ENCODE assay signal across 12 mouse cellular contexts in the genomic region with DNA sequence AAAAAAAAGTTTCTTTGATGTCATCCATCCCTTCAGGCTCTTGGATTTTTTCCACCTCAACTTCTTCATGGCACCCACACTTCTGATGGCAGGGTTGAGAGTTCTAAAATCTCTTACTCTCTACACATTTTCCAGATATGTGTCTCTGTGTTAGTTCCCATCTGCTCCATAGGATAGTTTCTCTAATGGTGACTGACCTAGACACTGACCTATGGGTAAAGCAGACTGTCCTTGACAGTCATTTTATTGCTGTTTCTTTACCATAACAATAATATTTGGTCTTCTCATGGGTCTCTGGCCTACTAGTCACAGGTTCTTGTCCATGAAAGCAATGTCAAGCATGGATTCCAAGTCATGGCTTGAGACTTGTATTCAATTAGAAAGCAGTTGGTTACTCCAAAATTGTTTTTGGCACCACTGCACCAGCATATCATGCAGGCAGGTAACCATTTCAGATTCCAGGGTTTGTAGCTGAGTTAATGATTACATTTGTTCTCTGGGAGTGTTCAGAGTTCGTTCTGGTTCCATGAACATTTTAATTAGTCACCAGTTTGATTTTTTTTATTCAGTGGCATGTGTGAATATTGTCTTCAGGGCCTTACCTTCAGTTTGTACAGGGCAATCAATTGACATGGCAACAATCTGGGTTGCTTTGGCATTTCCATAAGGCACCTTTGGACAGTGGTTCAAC.
"Had no signal": no experiment of that assay in that cellular context is flagged by ENCODE, and none has a peak within 500 bp of the region (broad histone marks: within the 10 kb centered on the region; RNA-seq: fewer than 3 reads in every experiment).

No protein-coding gene starts in this region.

- H3K4me2 ChIP-seq: limb, embryonic 15.5 days; midbrain, embryonic 12.5 days; neural tube, embryonic 13.5 days; stomach, embryonic 15.5 days had no signal

- H3K36me3 ChIP-seq: limb, embryonic 15.5 days; midbrain, embryonic 12.5 days; neural tube, embryonic 13.5 days; stomach, embryonic 15.5 days had no signal

- H3K9me3 ChIP-seq: limb, embryonic 15.5 days; midbrain, embryonic 12.5 days; neural tube, embryonic 13.5 days; stomach, embryonic 15.5 days had no signal

- DNase-seq: lung, adult 18-20 months; retina, postnatal 1 day; right cerebral cortex, postnatal 14 days; thymus, adult 2 months; thymus, postnatal 25 days had no signal

- ATAC-seq: hindbrain, embryonic 16.5 days; midbrain, embryonic 16.5 days had no signal

- H3K4me1 ChIP-seq: limb, embryonic 15.5 days; midbrain, embryonic 12.5 days; neural tube, embryonic 13.5 days; stomach, embryonic 15.5 days had no signal

- H3K4me3 ChIP-seq: limb, embryonic 15.5 days; midbrain, embryonic 12.5 days; neural tube, embryonic 13.5 days; stomach, embryonic 15.5 days had no signal

- H3K27ac ChIP-seq: limb, embryonic 15.5 days; liver, embryonic 14.5 days; midbrain, embryonic 12.5 days; neural tube, embryonic 13.5 days; stomach, embryonic 15.5 days had no signal

- H3K27me3 ChIP-seq: limb, embryonic 15.5 days; midbrain, embryonic 12.5 days; neural tube, embryonic 13.5 days; stomach, embryonic 15.5 days had no signal

- H3K9ac ChIP-seq: limb, embryonic 15.5 days; liver, embryonic 14.5 days; midbrain, embryonic 12.5 days; neural tube, embryonic 13.5 days; stomach, embryonic 15.5 days had no signal
